Mouse (Mus musculus) bone marrow, adult 2 months (tissue): ENCODE results near the gene Myadml2. TPM values are rescaled to one million over a fixed set of nuclear protein-coding genes. Genes with fewer than 3 reads are reported as not detected.

ENCODE experiments used
- H3K27ac ChIP-seq: fragments of 200-500 bp; 2 replicates; pipeline ENCODE4 v1.5.1; 2012; ENCODE audit warnings: low read depth, mild to moderate bottlenecking, control low read depth, inconsistent platforms, low read length; ENCODE audit not compliant: control insufficient read depth, poor library complexity, insufficient read depth
- H3K4me1 ChIP-seq: fragments of 200-500 bp; 2 replicates; pipeline ENCODE4 v1.6.1; 2011; ENCODE audit warnings: low read length; ENCODE audit not compliant: control insufficient read depth, insufficient read depth
- H3K4me3 ChIP-seq: fragments of 200-500 bp; replicated peaks from 2 replicates; pipeline ENCODE3; 2011; ENCODE audit warnings: mild to moderate bottlenecking, low read depth, low read length, control low read depth; ENCODE audit not compliant: control insufficient read depth
- CTCF ChIP-seq: fragments of 200-500 bp; IDR thresholded peaks from 2 replicates; pipeline ENCODE4 v1.5.1; 2011; ENCODE audit warnings: low read length, control low read depth; ENCODE audit not compliant: control insufficient read depth, insufficient read depth
- POLR2A ChIP-seq: fragments of 200-500 bp; IDR thresholded peaks from 2 replicates; pipeline ENCODE4 v1.6.1; 2011; ENCODE audit warnings: low read depth, mild to moderate bottlenecking, control low read depth, low read length, borderline replicate concordance; ENCODE audit not compliant: control insufficient read depth
- WGBS: fragments of 180-500 bp; shearing (Covaris S2); methylation state at CpG from one replicate; pipeline ENCODE4 v1.1.7; 2018; 5-methylcytosine and 5-hydroxymethylcytosine counted together
- polyA plus RNA-seq: library from polyadenylated mRNA; stranded (reverse); fragments of >200 nt; gene quantifications from 2 replicates; pipeline ENCODE4 v1.2.4, GENCODE M21; 2011; ENCODE audit warnings: low replicate concordance; ENCODE audit not compliant: missing spikeins, insufficient read depth, insufficient read length

Gene Myadml2
- polyA plus RNA-seq, 1 experiment = 6.7 TPM

GRCm38 (mm10) chr11:120659509-120660300 is 11.7 kb upstream of the Myadml2 start:
- no peaks in the 10 kb centered on the region for H3K4me1 ChIP-seq
- WGBS = 6% methylated on average over 50 of the region's 50 CpGs
- H3K27ac ChIP-seq = no peak overlapping the region
- TF ChIP-seq CTCF = no peak
- no peak for TF ChIP-seq POLR2A
- H3K4me3 ChIP-seq = no peak overlapping the region

GRCm38 (mm10) chr11:120658876-120659410 is 11.0 kb upstream of the Myadml2 start:
- TF ChIP-seq POLR2A (no peak), CTCF (peak; percentile 79)
- Histone ChIP-seq H3K4me1 (no peaks in the 10 kb centered on the region), H3K4me3 (no peak overlapping the region), H3K27ac (no peak overlapping the region)
- 3% methylated on average over 24 of the region's 24 CpGs for WGBS

- Histone ChIP-seq H3K4me3 (no peak overlapping the region), H3K27ac (no peak overlapping the region), H3K4me1 (no peaks in the 10 kb centered on the region)
- 86% methylated on average over 4 of the region's 4 CpGs for WGBS
- TF ChIP-seq CTCF (no peak), POLR2A (no peak)
These were observed 9.3 kb upstream of the Myadml2 start for GRCm38 (mm10) chr11:120657301-120657700.

GRCm38 (mm10) chr11:120654741-120655140 is 6.8 kb upstream of the Myadml2 start:
- Histone ChIP-seq H3K4me3 (no peak overlapping the region), H3K27ac (no peak overlapping the region), H3K4me1 (no peaks in the 10 kb centered on the region)
- TF ChIP-seq CTCF (no peak), POLR2A (no peak)
- 77% methylated on average over 3 of the region's 3 CpGs for WGBS

GRCm38 (mm10) chr11:120651872-120652271 is 3.9 kb upstream of the Myadml2 start:
- H3K4me3 ChIP-seq = no peak overlapping the region
- no peaks in the 10 kb centered on the region; the same call in 1 of the 2 replicates for H3K4me1 ChIP-seq
- 77% methylated on average over 3 of the region's 3 CpGs for WGBS
- TF ChIP-seq CTCF = peak; percentile 32; the same call in 1 of the 2 replicates
- no peak for TF ChIP-seq POLR2A
- no peak overlapping the region for H3K27ac ChIP-seq

GRCm38 (mm10) chr11:120647047-120647830 is 719 bp downstream of the Myadml2 start:
- WGBS = 85% methylated on average over 35 of the region's 35 CpGs
- Histone ChIP-seq H3K4me1 (peaks cover 3% of the 10 kb centered on the region; the same call in 1 of the 2 replicates), H3K27ac (peak overlapping the region; percentile 49), H3K4me3 (no peak overlapping the region)
- TF ChIP-seq CTCF = no peak
- TF ChIP-seq POLR2A = no peak

GRCm38 (mm10) chr11:120643601-120643987 is 4.4 kb downstream of the Myadml2 start, which contains the start of gene Pycr1:
TSS of gene Pycr1 (minus strand) at chr11:120643769.
- WGBS = 0% methylated on average over 15 of the region's 15 CpGs
- TF ChIP-seq POLR2A (peak; percentile 37; the same call in 1 of the 2 replicates), CTCF (no peak)
- peak within 1 kb of the TSS; percentile 50 for H3K4me3 ChIP-seq
- no peak within 1 kb of the TSS for H3K27ac ChIP-seq
- peaks cover 3% of the 10 kb centered on the region; the same call in 1 of the 2 replicates for H3K4me1 ChIP-seq

- TF ChIP-seq CTCF (no peak), POLR2A (no peak)
- peaks cover 3% of the 10 kb centered on the region; the same call in 1 of the 2 replicates for H3K4me1 ChIP-seq
- H3K27ac ChIP-seq = no peak overlapping the region
- peak overlapping the region; percentile 50 for H3K4me3 ChIP-seq
- WGBS = under 1% methylated on average over 18 of the region's 18 CpGs
These were observed 4.9 kb downstream of the Myadml2 start for GRCm38 (mm10) chr11:120642939-120643600.
